Mouse (Mus musculus) embryonic fibroblast, embryonic 13.5 days (primary cell): Measurements from ENCODE around the gene Ngef.

Source experiments
- CTCF ChIP-seq: IDR thresholded peaks from 2 replicates; pipeline ENCODE4 v1.5.1; 2011; ENCODE audit warnings: mild to moderate bottlenecking, control low read depth, low read length, moderate library complexity, borderline replicate concordance; ENCODE audit not compliant: insufficient read depth
- POLR2A ChIP-seq: IDR thresholded peaks from 2 replicates; pipeline ENCODE4 v1.6.1; 2011; ENCODE audit warnings: low read depth, mild to moderate bottlenecking, control low read depth, low read length, moderate library complexity

GRCm38 (mm10) chr1:87472576-87472975, 101.1 kb downstream of the Ngef start:
- TF ChIP-seq CTCF, result no peak
- TF ChIP-seq POLR2A, result no peak
